Mouse (Mus musculus): ENCODE results near the gene Lrig3. TPM values are rescaled to one million over a fixed set of nuclear protein-coding genes. Genes with fewer than 3 reads are reported as not detected.

Gene Lrig3
- polyA plus RNA-seq, 1 experiment from 2014 or later = 12.1 TPM

DNA sequence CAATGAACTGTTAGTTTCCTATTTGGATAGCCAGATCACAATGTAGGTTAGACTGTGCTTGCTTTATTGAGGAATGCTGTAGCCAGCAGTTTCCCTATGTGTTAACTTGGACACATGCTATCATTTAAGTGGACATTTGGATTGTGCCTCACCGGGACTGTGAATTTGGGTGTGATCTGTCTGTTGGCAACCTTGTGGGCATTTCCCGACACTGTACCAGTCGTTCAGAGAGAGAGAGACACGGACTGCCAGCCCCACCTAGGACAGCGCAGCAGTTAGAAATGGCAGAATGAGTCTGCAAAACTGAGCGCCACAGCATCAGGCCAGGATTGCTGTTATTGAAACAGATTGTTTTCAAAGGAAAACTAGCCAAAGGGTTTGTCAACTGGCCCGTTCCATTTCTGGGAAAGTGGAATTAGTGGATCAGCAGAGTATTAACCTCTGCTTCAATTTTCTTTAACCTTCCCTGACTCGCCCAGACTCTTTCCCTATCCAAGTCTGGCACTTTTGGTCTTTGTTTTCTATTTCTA lies 35.0 kb downstream of the Lrig3 start:
- peaks cover 65% of the 10 kb centered on the region for H3K36me3 ChIP-seq (ENCODE audit: insufficient read depth)
- no peaks in the 10 kb centered on the region for H3K27me3 ChIP-seq (ENCODE audit: insufficient read depth, low read length)
- no peaks in the 10 kb centered on the region for H3K9me3 ChIP-seq (ENCODE audit: low read depth, low read length)
- no peaks in the 10 kb centered on the region for H3K4me1 ChIP-seq (ENCODE audit: insufficient read depth)
- DNase-seq (no peak), ATAC-seq (ENCODE audit: insufficient read depth) (no peak)
- H3K4me2 ChIP-seq = no peak overlapping the region
- WGBS = 84% methylated on average over 8 of the region's 8 CpGs
- no peak overlapping the region for H3K9ac ChIP-seq
- no peak overlapping the region for H3K4me3 ChIP-seq (ENCODE audit: low read depth, low read length)
- no peak for TF ChIP-seq CTCF (IDR thresholded peaks at IDR 0.05; ENCODE audit: low read depth)
- H3K27ac ChIP-seq (ENCODE audit: low read depth) = no peak overlapping the region

DNA sequence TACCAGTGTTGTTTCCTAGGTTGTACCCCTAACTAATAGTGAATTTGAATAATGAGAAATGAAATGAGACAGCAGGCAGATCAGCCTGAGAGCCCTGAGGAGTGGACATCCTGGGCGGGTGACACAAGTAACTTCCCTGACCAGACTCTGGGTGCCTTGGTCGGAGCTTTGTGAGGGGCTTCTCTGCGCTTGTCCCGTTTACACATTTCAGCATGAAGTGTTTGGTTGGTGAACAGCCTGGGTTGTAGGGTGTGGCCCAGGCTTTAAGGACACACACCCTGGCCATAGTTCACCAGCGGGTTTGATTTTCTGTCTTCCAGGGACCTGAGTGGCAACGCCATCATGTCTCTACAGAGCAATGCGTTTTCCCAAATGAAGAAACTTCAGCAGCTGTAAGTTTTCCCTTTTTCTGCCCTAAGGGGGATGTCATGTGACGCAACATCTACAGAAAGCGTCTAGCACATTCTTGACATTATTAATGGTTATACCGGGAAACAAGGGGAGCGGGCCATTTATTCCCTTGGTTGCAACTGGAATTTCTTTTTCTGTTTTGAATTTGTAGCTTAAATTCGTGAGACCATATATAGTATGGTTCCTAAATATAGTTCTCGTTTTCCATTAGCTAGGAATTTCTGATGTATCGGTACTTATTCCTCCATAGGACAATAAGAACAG lies 36.2 kb downstream of the Lrig3 start:
- ATAC-seq (ENCODE audit: insufficient read depth) = peak; percentile 48
- TF ChIP-seq CTCF (IDR thresholded peaks at IDR 0.05; ENCODE audit: low read depth) = no peak
- peaks cover 69% of the 10 kb centered on the region for H3K36me3 ChIP-seq (ENCODE audit: insufficient read depth)
- no peak overlapping the region for H3K4me2 ChIP-seq
- 66% methylated on average over 14 of the region's 14 CpGs for WGBS
- H3K9me3 ChIP-seq (ENCODE audit: low read depth, low read length) = no peaks in the 10 kb centered on the region
- H3K4me3 ChIP-seq (ENCODE audit: low read depth, low read length) = no peak overlapping the region
- no peaks in the 10 kb centered on the region for H3K27me3 ChIP-seq (ENCODE audit: insufficient read depth, low read length)
- no peak overlapping the region; the same call in 1 of the 2 replicates for H3K27ac ChIP-seq (ENCODE audit: low read depth)
- peak; percentile 57 for DNase-seq
- H3K4me1 ChIP-seq (ENCODE audit: insufficient read depth) = no peaks in the 10 kb centered on the region
- no peak overlapping the region for H3K9ac ChIP-seq

DNA sequence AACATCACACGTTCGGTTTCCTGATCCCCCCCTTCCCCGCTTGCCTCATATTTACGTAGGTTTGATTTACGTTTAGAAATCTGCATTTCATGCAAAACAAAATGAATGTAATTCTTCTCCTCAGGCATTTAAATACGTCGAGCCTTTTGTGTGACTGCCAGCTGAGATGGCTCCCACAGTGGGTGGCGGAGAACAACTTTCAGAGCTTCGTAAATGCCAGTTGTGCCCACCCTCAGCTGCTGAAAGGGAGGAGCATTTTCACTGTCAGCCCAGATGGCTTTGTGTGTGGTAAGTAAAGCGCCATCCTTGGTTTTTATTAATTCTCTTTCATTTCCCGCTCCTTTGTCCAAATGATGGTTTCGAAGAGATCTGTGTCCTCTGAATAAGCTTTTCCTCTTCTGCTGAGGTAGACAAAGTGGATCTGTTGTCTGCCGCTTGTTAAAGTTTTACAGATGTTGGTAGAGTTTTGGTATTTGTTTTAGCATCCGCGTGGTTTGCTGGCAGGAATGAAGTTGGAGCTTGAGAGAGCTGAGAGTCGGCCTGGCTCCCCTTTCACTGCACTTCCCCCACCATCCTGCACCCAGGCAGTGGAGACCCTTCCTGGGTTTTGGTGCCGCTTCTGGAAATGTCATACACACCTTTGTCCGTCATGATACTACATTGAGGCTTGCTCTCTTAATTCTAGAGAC lies 37.0 kb downstream of the Lrig3 start:
- Histone ChIP-seq H3K9me3 (ENCODE audit: low read depth, low read length) (no peaks in the 10 kb centered on the region), H3K4me1 (ENCODE audit: insufficient read depth) (no peaks in the 10 kb centered on the region), H3K9ac (no peak overlapping the region), H3K27me3 (ENCODE audit: insufficient read depth, low read length) (no peaks in the 10 kb centered on the region), H3K4me2 (no peak overlapping the region), H3K27ac (ENCODE audit: low read depth) (no peak overlapping the region; the same call in 1 of the 2 replicates), H3K36me3 (ENCODE audit: insufficient read depth) (peaks cover 68% of the 10 kb centered on the region), H3K4me3 (ENCODE audit: low read depth, low read length) (no peak overlapping the region)
- 68% methylated on average over 18 of the region's 18 CpGs for WGBS
- ATAC-seq (ENCODE audit: insufficient read depth) (no peak), DNase-seq (no peak)
- no peak for TF ChIP-seq CTCF (IDR thresholded peaks at IDR 0.05; ENCODE audit: low read depth)

DNA sequence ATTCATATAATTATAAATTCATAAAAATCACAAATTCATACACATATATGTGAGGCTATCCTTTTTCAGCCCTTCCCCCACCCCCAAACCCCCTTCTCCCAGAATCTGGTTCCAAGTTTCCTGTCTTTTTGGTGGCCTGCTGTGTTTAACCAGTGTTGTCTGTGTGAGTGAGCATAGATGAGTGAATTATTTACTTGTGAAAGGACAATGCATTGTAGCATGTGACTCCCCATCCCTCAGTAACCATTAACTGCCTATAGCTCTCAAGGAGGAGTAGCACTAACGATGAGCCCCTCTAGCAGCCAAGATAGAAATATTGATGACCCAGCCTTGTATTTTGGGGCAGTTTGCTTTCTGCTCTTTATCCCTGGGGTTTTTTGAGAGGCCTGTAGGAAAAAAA lies 37.9 kb downstream of the Lrig3 start:
- H3K4me2 ChIP-seq = no peak overlapping the region
- no peak overlapping the region for H3K27ac ChIP-seq (ENCODE audit: low read depth)
- TF ChIP-seq CTCF (IDR thresholded peaks at IDR 0.05; ENCODE audit: low read depth) = no peak
- H3K4me1 ChIP-seq (ENCODE audit: insufficient read depth) = no peaks in the 10 kb centered on the region
- H3K36me3 ChIP-seq (ENCODE audit: insufficient read depth) = peaks cover 73% of the 10 kb centered on the region
- no peak for DNase-seq
- H3K9me3 ChIP-seq (ENCODE audit: low read depth, low read length) = no peaks in the 10 kb centered on the region
- no peak overlapping the region for H3K4me3 ChIP-seq (ENCODE audit: low read depth, low read length)
- H3K9ac ChIP-seq = no peak overlapping the region
- WGBS = 73% methylated on average over 1 of the region's 1 CpGs
- ATAC-seq (ENCODE audit: insufficient read depth) = no peak
- no peaks in the 10 kb centered on the region for H3K27me3 ChIP-seq (ENCODE audit: insufficient read depth, low read length)

DNA sequence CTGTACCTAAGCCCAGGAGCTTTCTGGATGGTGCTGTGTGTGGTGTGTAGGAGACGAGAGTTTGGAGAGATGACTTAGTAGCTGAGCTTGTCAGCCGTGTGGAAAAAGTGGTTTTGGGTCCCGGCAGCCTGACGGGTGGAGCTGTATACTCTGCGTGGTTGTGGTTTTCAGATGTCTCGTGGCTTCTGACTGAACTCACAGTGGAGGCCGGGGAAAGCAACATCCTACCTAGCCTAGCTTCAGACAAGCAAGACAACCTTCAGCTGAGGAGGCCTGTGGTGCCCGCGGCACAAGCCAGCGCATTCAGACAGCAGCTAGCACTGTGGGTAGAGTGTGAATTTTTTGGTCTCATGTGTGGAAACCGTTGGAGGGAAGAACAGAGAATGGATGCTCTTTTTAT lies 47.7 kb downstream of the Lrig3 start:
- 82% methylated on average over 11 of the region's 11 CpGs for WGBS
- no peaks in the 10 kb centered on the region for H3K9me3 ChIP-seq (ENCODE audit: low read depth, low read length)
- DNase-seq (no peak), ATAC-seq (ENCODE audit: insufficient read depth) (no peak)
- no peaks in the 10 kb centered on the region for H3K27me3 ChIP-seq (ENCODE audit: insufficient read depth, low read length)
- peaks cover 77% of the 10 kb centered on the region for H3K36me3 ChIP-seq (ENCODE audit: insufficient read depth)
- TF ChIP-seq CTCF (IDR thresholded peaks at IDR 0.05; ENCODE audit: low read depth) = no peak
- H3K4me2 ChIP-seq = no peak overlapping the region
- H3K4me1 ChIP-seq (ENCODE audit: insufficient read depth) = no peaks in the 10 kb centered on the region
- H3K27ac ChIP-seq (ENCODE audit: low read depth) = no peak overlapping the region
- H3K9ac ChIP-seq = no peak overlapping the region
- H3K4me3 ChIP-seq (ENCODE audit: low read depth, low read length) = no peak overlapping the region

- no peak for ATAC-seq (ENCODE audit: insufficient read depth)
- no peak for TF ChIP-seq CTCF (IDR thresholded peaks at IDR 0.05; ENCODE audit: low read depth)
- no peak for DNase-seq
- Histone ChIP-seq H3K4me2 (no peak overlapping the region), H3K36me3 (ENCODE audit: insufficient read depth) (peaks cover 67% of the 10 kb centered on the region), H3K27ac (ENCODE audit: low read depth) (no peak overlapping the region), H3K27me3 (ENCODE audit: insufficient read depth, low read length) (no peaks in the 10 kb centered on the region), H3K9ac (no peak overlapping the region), H3K9me3 (ENCODE audit: low read depth, low read length) (no peaks in the 10 kb centered on the region), H3K4me1 (ENCODE audit: insufficient read depth) (no peaks in the 10 kb centered on the region), H3K4me3 (ENCODE audit: low read depth, low read length) (no peak overlapping the region)
- 87% methylated on average over 8 of the region's 8 CpGs for WGBS
Measured at GRCm38 (mm10) chr10:126014673-126015072, 48.7 kb downstream of the Lrig3 start.

- no peak for DNase-seq
Measured at GRCm38 (mm10) chr10:126015644-126016043, 49.7 kb downstream of the Lrig3 start.

More at GRCm38 (mm10) chr10:126015644-126016043, 49.7 kb downstream of the Lrig3 start:
- Histone ChIP-seq H3K9me3 (ENCODE audit: low read depth, low read length) (no peaks in the 10 kb centered on the region), H3K4me2 (no peak overlapping the region), H3K4me3 (ENCODE audit: low read depth, low read length) (no peak overlapping the region), H3K36me3 (ENCODE audit: insufficient read depth) (peaks cover 58% of the 10 kb centered on the region), H3K9ac (no peak overlapping the region), H3K27ac (ENCODE audit: low read depth) (no peak overlapping the region), H3K4me1 (ENCODE audit: insufficient read depth) (no peaks in the 10 kb centered on the region), H3K27me3 (ENCODE audit: insufficient read depth, low read length) (no peaks in the 10 kb centered on the region)
- TF ChIP-seq CTCF (IDR thresholded peaks at IDR 0.05; ENCODE audit: low read depth) = no peak
- 85% methylated on average over 6 of the region's 6 CpGs for WGBS
- peak; percentile 53; the same call in 1 of the 2 replicates for ATAC-seq (ENCODE audit: insufficient read depth)
